Mouse (Mus musculus) neural tube, embryonic 14.5 days (tissue): ENCODE data around the gene Krt79. TPM values are rescaled to one million over a fixed set of nuclear protein-coding genes. Genes with fewer than 3 reads are reported as not detected.

Source experiments
- ATAC-seq: fragments of 200-750 bp; cut with Nextera tagmentation; 2 replicates; pipeline ENCODE4 v1.8.0; 2017; ENCODE audit warnings: low read depth, mild to moderate bottlenecking, moderate TSS enrichment, moderate library complexity
- H3K27ac ChIP-seq: fragments of 300-500 bp; sonication (generic); 2 replicates; pipeline ENCODE4 v1.5.1; 2014; ENCODE audit warnings: low read depth, mild to moderate bottlenecking, control low read depth, low read length, moderate library complexity, mixed read lengths
- H3K27me3 ChIP-seq: fragments of 300-500 bp; sonication (generic); 2 replicates; pipeline ENCODE4 v1.6.1; 2014; ENCODE audit warnings: low read length; ENCODE audit not compliant: control insufficient read depth, insufficient read depth
- H3K36me3 ChIP-seq: fragments of 300-500 bp; sonication (generic); 2 replicates; pipeline ENCODE4 v1.6.1; 2014; ENCODE audit warnings: low read length, mixed read lengths; ENCODE audit not compliant: control insufficient read depth, insufficient read depth
- H3K4me1 ChIP-seq: fragments of 300-500 bp; sonication (generic); 2 replicates; pipeline ENCODE4 v1.6.1; 2014; ENCODE audit warnings: low read length; ENCODE audit not compliant: control insufficient read depth, insufficient read depth
- H3K4me2 ChIP-seq: fragments of 300-500 bp; sonication (generic); 2 replicates; pipeline ENCODE4 v1.6.1; 2014; ENCODE audit warnings: mild to moderate bottlenecking, low read depth, low read length, control low read depth
- H3K4me3 ChIP-seq: fragments of 300-500 bp; sonication (generic); 2 replicates; pipeline ENCODE4 v1.5.1; 2014; ENCODE audit warnings: low read depth, low read length, control low read depth, mixed read lengths
- H3K9ac ChIP-seq: fragments of 300-500 bp; sonication (generic); replicated peaks from 2 replicates; pipeline ENCODE4 v1.6.1; 2014; ENCODE audit warnings: low read depth, mild to moderate bottlenecking, control low read depth, low read length, mixed read lengths
- H3K9me3 ChIP-seq: fragments of 300-500 bp; sonication (generic); 2 replicates; pipeline ENCODE4 v1.6.1; 2016; ENCODE audit warnings: low read length; ENCODE audit not compliant: control insufficient read depth
- WGBS: fragments of 180-500 bp; shearing (Covaris S2); extraction: QIAGEN DNeasy Blood & Tissue Kit; methylation state at CpG from one replicate; pipeline ENCODE4 v1.1.7; 2014; 5-methylcytosine and 5-hydroxymethylcytosine counted together
- polyA plus RNA-seq: library from polyadenylated mRNA; unstranded; fragments of >200 nt; fragmentation: Nextera tagmentation; extraction: Ambion mirVana; gene quantifications from 2 replicates; pipeline ENCODE4 v1.2.1, GENCODE M21; 2014

Gene Krt79
- polyA plus RNA-seq, 1 experiment from 2014 or later: 0.24 TPM

DNA sequence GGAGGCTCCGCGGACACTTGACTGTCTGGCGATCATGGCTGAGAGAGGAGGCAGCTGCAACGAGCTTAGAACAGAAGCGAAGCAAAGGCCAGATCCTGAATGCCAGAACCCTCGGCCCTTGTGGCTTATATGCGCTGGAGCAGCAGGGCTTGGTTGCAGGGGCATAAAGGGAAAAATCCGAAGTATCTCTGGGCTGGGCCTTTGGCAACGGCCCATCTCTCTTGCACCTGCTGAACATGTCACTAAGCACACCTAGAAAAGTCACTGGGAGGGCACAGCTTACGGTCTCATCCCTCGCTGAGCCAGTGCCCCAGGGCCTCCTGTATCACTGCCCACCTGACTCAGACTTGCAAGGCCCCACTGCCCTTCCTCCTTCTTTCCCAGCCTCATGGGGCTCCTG is 15.5 kb downstream of the Krt79 start, which contains the start of gene Krt4:
Gene Krt4 (minus strand): TSS at position 101 of the 400 bp plus-strand sequence.
- Histone ChIP-seq H3K27ac (no peak within 1 kb of the TSS), H3K4me1 (no peaks in the 10 kb centered on the region), H3K36me3 (no peaks in the 10 kb centered on the region), H3K4me2 (no peak within 1 kb of the TSS), H3K4me3 (no peak within 1 kb of the TSS), H3K9me3 (no peaks in the 10 kb centered on the region), H3K9ac (no peak within 1 kb of the TSS), H3K27me3 (no peaks in the 10 kb centered on the region)
- 84% methylated on average over 11 of the region's 11 CpGs for WGBS
- no peak for ATAC-seq

DNA sequence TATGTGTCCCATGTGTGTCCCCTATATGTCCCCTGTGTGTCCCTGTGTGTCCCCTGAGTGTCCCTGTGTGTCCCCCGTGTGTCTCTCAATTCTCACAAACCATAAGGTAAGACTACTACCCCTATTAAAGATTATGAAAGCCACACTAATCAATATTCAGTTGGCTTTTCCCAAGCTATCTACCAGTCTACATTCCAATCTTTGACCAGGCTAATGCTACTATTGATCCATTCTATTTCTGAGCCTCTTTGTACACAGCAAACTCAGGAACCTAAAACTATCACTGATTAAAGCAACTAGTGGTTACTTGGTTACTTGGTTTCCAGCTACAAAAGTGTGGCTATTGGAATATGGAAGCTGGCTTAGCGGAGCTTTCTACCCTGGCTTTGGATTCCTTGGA is 17.8 kb downstream of the Krt79 start:
- no peak for ATAC-seq
- H3K4me2 ChIP-seq: no peak overlapping the region
- WGBS: 89% methylated on average over 2 of the region's 2 CpGs

DNA sequence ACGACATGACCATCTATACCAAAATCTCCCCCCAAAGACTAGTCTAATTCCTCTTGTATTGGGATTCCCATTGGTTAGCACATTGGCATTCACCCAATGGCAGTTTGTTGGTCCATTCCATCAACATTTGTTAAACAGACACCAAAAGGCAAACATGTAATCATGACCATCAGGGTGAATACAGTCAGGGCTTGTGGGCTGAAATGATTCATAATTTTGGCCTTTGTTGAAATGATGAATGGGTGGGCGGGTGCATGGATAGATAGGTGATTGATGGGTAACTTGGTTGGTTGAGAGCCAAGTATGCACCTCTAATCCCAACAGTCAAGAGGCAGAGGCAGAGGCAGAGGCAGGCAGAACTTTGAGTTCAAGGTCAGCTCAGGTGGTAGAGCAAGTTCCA is 24.1 kb downstream of the Krt79 start:
- H3K9me3 ChIP-seq: no peaks in the 10 kb centered on the region

More for the DNA sequence above, 17.8 kb downstream of the Krt79 start:
- H3K36me3 ChIP-seq: no peaks in the 10 kb centered on the region
- no peak overlapping the region for H3K4me3 ChIP-seq
- H3K27ac ChIP-seq: no peak overlapping the region
- no peaks in the 10 kb centered on the region for H3K9me3 ChIP-seq
- H3K27me3 ChIP-seq: no peaks in the 10 kb centered on the region
- H3K9ac ChIP-seq: no peak overlapping the region
- H3K4me1 ChIP-seq: no peaks in the 10 kb centered on the region

DNA sequence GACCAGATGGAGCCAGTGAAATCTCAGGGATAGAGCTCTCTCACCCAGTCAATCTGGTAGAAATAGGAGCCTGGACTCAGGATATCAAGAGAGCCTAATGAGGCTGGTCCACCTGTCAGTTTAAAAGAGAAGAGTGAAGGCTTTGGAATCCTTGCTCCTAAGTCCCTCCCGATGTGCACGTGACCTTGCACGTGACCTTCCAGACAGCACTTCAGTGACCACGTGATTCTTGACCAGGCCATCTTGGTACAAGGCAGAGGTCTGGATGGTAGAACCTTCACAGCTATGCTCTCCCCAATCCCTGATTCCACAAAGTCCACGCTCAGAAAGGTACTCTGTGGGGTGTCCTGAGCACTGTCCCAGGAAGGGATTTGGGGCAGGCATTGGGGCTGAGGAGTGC is 35.3 kb downstream of the Krt79 start:
- H3K36me3 ChIP-seq: no peaks in the 10 kb centered on the region
- H3K4me2 ChIP-seq: no peak overlapping the region
- no peak overlapping the region for H3K9ac ChIP-seq
- no peak overlapping the region for H3K4me3 ChIP-seq
- WGBS: 85% methylated on average over 5 of the region's 5 CpGs
- no peaks in the 10 kb centered on the region for H3K4me1 ChIP-seq
- ATAC-seq: no peak
- no peak overlapping the region for H3K27ac ChIP-seq
- no peaks in the 10 kb centered on the region for H3K9me3 ChIP-seq
- no peaks in the 10 kb centered on the region for H3K27me3 ChIP-seq

More for the DNA sequence above, 24.1 kb downstream of the Krt79 start:
- Histone ChIP-seq H3K36me3 (no peaks in the 10 kb centered on the region), H3K4me3 (no peak overlapping the region), H3K4me1 (no peaks in the 10 kb centered on the region), H3K27me3 (no peaks in the 10 kb centered on the region), H3K27ac (no peak overlapping the region), H3K9ac (no peak overlapping the region), H3K4me2 (no peak overlapping the region)
- ATAC-seq: no peak
- 77% methylated on average over 2 of the region's 2 CpGs for WGBS

DNA sequence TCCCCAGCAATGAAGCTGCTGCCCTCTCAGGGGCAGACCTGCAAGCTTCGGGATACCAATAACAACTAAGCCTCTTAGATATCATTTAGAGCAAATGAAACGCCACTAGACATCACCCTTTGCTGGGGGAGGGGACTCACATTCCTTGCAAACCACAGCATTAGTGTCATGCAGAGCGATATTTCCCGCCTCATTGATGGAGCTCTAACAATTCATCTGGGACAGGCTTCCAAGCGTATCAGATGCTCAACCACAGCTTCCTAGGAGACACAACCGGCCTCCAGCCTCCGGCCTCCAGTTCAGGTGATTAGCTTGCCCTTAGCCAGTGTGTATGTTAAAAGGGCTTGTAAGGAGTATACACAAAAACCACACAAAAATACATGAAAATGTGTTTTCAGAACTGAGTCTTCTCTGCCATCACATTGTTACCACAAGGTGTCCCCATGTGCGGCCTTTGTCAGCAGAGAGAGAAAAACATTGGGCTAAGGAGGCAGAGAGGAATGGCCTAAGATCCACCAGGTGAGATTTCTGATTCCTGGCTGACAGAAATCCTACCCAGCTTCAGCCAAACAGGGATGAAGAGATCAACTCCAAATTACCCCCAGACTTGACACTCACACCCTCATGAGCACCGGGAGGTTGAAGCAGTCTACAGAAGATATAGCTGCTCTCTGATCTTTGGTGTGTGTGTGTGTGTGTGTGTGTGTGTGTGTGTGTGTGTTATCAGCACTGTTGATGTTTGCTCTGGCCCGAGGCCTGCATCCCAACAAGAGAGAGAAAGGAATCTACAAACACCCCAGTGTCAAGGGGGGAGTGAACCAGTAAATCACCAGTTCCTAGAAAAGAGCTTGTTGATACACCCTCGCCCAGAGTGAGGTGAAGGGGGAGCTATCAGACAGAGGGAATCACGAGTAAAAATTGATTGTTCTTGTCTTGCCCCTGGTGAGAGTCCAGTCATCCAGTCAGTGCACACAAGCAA is 37.7 kb downstream of the Krt79 start:
- no peak for ATAC-seq
- WGBS: 56% methylated on average over 12 of the region's 12 CpGs
- Histone ChIP-seq H3K27me3 (no peaks in the 10 kb centered on the region), H3K4me3 (no peak overlapping the region), H3K36me3 (no peaks in the 10 kb centered on the region), H3K27ac (no peak overlapping the region), H3K4me1 (no peaks in the 10 kb centered on the region), H3K9me3 (no peaks in the 10 kb centered on the region), H3K4me2 (no peak overlapping the region), H3K9ac (no peak overlapping the region)

DNA sequence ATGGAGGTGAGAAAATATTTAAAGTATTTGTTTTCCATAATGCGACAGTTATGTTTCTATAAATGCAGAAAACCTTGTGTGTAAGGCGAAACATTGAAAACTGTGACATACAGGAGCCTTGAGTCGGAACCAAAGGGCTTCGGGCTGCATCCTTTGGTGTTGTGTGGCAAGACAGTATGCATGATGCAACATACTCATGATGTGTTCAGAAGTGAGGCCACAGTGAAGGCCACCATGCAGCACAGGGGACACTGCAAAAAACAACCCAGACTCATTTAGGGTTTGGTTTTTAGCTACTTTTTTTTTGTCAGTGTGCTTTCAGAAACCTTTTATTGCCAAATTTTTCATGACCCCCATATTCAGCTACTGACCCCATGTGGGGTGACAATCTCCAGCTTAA is 44.9 kb downstream of the Krt79 start:
- Histone ChIP-seq H3K9me3 (no peaks in the 10 kb centered on the region), H3K27me3 (no peaks in the 10 kb centered on the region), H3K4me2 (no peak overlapping the region), H3K27ac (no peak overlapping the region), H3K4me1 (no peaks in the 10 kb centered on the region), H3K36me3 (no peaks in the 10 kb centered on the region), H3K9ac (no peak overlapping the region), H3K4me3 (no peak overlapping the region)
- no peak for ATAC-seq
- 94% methylated on average over 4 of the region's 4 CpGs for WGBS

DNA sequence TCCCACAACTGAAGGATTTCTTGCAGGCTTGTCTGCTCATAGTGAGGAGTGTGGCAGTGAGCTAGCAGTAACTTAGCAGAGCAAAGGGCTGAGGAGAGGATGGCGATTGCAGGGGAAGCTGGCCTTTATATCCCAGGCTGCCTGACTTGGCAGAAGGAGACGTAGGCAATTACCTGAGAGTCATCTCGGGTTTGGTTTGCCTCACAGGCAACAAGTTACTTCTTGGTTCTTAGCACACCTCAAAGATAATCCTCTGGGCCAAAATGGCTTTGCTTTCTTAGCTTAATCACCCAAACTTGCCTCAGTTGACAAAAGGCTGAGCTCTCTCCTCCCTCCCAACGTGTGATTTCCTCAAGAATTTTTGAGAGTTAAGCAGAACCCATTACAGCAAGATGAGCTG is 47.3 kb downstream of the Krt79 start, which contains the start of gene Krt76:
Gene Krt76 (minus strand): TSS at position 101 of the 400 bp plus-strand sequence.
- no peak within 1 kb of the TSS for H3K4me3 ChIP-seq
- H3K27me3 ChIP-seq: no peaks in the 10 kb centered on the region
- H3K4me1 ChIP-seq: no peaks in the 10 kb centered on the region
- ATAC-seq: no peak
- no peak within 1 kb of the TSS for H3K4me2 ChIP-seq
- WGBS: 78% methylated on average over 4 of the region's 4 CpGs
- no peak within 1 kb of the TSS for H3K27ac ChIP-seq
- H3K36me3 ChIP-seq: no peaks in the 10 kb centered on the region
- no peaks in the 10 kb centered on the region for H3K9me3 ChIP-seq
- no peak within 1 kb of the TSS for H3K9ac ChIP-seq

DNA sequence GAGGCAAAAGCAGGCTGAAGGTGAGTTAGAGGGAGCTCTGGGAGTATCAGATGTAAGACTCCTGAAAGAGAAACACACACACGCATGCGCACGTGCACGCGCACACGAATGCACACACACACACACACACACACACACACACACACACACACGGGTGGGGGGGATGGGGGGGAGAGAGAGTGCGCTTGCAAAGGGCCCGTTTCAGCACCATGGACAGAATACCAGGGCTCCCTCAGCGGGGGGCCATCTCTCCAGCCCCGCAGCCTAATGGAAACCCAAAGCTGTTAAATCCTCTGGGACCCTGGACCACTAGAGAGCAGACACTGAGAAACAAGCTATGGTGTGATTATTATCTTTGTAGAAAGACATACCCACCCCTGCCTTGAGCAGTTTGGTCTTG is 60.3 kb downstream of the Krt79 start:
- H3K27me3 ChIP-seq: no peaks in the 10 kb centered on the region
- ATAC-seq: no peak
- H3K9me3 ChIP-seq: no peaks in the 10 kb centered on the region
- no peak overlapping the region for H3K9ac ChIP-seq
- H3K4me2 ChIP-seq: no peak overlapping the region
- H3K4me1 ChIP-seq: no peaks in the 10 kb centered on the region
- H3K36me3 ChIP-seq: no peaks in the 10 kb centered on the region
- H3K27ac ChIP-seq: no peak overlapping the region
- 28% methylated on average over 9 of the region's 11 CpGs for WGBS
- H3K4me3 ChIP-seq: no peak overlapping the region
